Mouse (Mus musculus): ENCODE data around the gene Kpna1. TPM values are rescaled to one million over a fixed set of nuclear protein-coding genes. Genes with fewer than 3 reads are reported as not detected.

Gene Kpna1
- total and polyA plus RNA-seq, 3 experiments: 18.7 to 128 (median 112) TPM

DNA sequence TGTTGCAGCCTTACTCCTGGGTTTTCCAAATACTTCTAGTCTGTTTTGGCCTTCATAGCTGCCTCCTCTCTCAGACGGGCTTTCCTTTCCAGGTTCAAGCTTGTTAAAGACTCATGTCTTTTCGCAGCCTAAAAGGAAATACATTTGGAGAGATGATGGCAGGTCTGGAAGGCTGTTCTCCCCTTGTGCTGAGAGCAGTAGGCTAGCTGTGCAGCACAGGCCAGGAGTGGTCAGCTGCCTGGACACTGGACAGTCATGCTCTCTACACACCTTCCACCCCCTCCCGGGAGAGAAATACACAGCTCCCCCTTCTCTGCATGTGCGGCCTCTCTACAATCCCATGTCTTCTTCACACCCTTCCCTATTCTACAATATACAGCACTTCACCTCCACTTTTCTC is 65.4 kb downstream of the Kpna1 start:
- no peak for TF ChIP-seq EP300 (IDR thresholded peaks at IDR 0.05; ENCODE audit: insufficient read depth, low read depth, low read length)
- no peak for TF ChIP-seq POLR2A (IDR thresholded peaks at IDR 0.05; ENCODE audit: insufficient read depth, low read depth, low read length)
- TF ChIP-seq CTCF (IDR thresholded peaks at IDR 0.05): no peak
- peaks cover 6% of the 10 kb centered on the region for H3K4me1 ChIP-seq (ENCODE audit: control insufficient read depth, insufficient read depth, low read length)
- H3K9ac ChIP-seq (ENCODE audit: low read depth, low read length): no peak overlapping the region
- 81% methylated on average over 4 of the region's 4 CpGs for WGBS
- no peak overlapping the region for H3K27ac ChIP-seq
- no peaks in the 10 kb centered on the region for H3K79me2 ChIP-seq (replicated peaks; ENCODE audit: control insufficient read depth, insufficient read depth, low read length)
- H3K36me3 ChIP-seq (ENCODE audit: control insufficient read depth, insufficient read depth, low read length): peaks cover 13% of the 10 kb centered on the region
- intact Hi-C loops (cut with DNase I): loop anchor here (2.0 to 10.0 kb wide), 2 partner anchors 27 to 169 kb away; partner anchors contain the start of genes Ccdc58, Fam162a and Parp14
- DNase-seq: no peak
- H3K27me3 ChIP-seq (ENCODE audit: control insufficient read depth, insufficient read depth, low read length): no peaks in the 10 kb centered on the region
- H3K4me3 ChIP-seq: no peak overlapping the region

DNA sequence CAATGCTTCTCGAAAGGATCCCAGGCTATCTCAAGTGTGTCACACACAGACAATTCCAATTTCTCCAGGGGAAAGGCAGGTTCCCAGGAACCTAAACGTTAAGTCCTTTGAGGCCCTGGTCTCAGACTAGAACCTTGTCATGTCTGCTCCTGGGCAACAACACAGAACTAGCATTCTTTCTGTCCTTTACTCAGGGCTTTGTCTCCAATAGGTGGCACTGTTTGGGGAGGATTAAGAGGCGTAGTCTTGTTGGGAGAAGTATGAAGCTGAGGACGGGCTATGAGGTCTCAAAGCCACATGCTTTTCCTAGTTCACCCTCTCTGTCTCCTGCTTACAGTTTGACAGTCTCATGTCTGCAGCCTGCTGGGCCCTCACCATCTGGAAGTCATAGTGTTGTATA is 69.0 kb downstream of the Kpna1 start:
- Histone ChIP-seq H3K27ac (no peak overlapping the region), H3K4me1 (ENCODE audit: control insufficient read depth, insufficient read depth, low read length) (peaks cover 3% of the 10 kb centered on the region), H3K9ac (ENCODE audit: low read depth, low read length) (no peak overlapping the region), H3K36me3 (ENCODE audit: control insufficient read depth, insufficient read depth, low read length) (peaks cover 3% of the 10 kb centered on the region; the same call in 1 of the 2 replicates), H3K79me2 (replicated peaks; ENCODE audit: control insufficient read depth, insufficient read depth, low read length) (no peaks in the 10 kb centered on the region), H3K4me3 (no peak overlapping the region), H3K27me3 (ENCODE audit: control insufficient read depth, insufficient read depth, low read length) (no peaks in the 10 kb centered on the region)
- TF ChIP-seq EP300 (IDR thresholded peaks at IDR 0.05; ENCODE audit: insufficient read depth, low read depth, low read length) (no peak), POLR2A (IDR thresholded peaks at IDR 0.05; ENCODE audit: insufficient read depth, low read depth, low read length) (0 out of 2 replicates have a peak, but pooled peaks have one; percentile 11), CTCF (IDR thresholded peaks at IDR 0.05) (0 out of 2 replicates have a peak, but pooled peaks have one; percentile 11)
- DNase-seq: no peak
- intact Hi-C loops (cut with DNase I): loop anchor here (10.0 kb wide), 1 partner anchor 173 kb away; the partner anchor contains the start of gene Parp14
- 90% methylated on average over 4 of the region's 4 CpGs for WGBS

DNA sequence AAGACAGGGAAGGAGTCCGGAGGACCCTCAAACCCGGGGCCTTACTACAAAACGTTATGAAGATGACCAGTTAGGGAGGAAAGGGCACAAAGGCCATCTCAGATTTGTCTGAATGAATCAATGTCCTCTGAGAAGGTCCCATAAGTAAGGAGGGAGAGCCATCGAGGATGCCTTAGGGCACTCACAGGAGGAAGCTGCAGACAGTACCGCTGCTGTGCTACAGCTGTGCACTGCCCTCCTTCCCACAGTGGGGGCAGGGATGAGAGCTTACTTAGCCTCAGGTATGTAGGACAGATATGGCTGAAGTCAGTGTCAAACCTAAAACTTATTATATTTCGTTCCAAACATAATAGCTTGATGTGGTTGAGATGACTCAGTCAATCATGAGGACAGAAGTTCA is 72.9 kb downstream of the Kpna1 start:
- Histone ChIP-seq H3K4me3 (no peak overlapping the region), H3K27ac (no peak overlapping the region), H3K79me2 (replicated peaks; ENCODE audit: control insufficient read depth, insufficient read depth, low read length) (no peaks in the 10 kb centered on the region), H3K9ac (ENCODE audit: low read depth, low read length) (no peak overlapping the region), H3K36me3 (ENCODE audit: control insufficient read depth, insufficient read depth, low read length) (peaks cover 2% of the 10 kb centered on the region; the same call in 1 of the 2 replicates), H3K27me3 (ENCODE audit: control insufficient read depth, insufficient read depth, low read length) (no peaks in the 10 kb centered on the region), H3K4me1 (ENCODE audit: control insufficient read depth, insufficient read depth, low read length) (no peaks in the 10 kb centered on the region; the same call in 1 of the 2 replicates)
- 91% methylated on average over 6 of the region's 6 CpGs for WGBS
- intact Hi-C loops (cut with DNase I): no loop called here
- TF ChIP-seq EP300 (IDR thresholded peaks at IDR 0.05; ENCODE audit: insufficient read depth, low read depth, low read length): no peak
- no peak for TF ChIP-seq POLR2A (IDR thresholded peaks at IDR 0.05; ENCODE audit: insufficient read depth, low read depth, low read length)
- TF ChIP-seq CTCF (IDR thresholded peaks at IDR 0.05): no peak
- DNase-seq: no peak

DNA sequence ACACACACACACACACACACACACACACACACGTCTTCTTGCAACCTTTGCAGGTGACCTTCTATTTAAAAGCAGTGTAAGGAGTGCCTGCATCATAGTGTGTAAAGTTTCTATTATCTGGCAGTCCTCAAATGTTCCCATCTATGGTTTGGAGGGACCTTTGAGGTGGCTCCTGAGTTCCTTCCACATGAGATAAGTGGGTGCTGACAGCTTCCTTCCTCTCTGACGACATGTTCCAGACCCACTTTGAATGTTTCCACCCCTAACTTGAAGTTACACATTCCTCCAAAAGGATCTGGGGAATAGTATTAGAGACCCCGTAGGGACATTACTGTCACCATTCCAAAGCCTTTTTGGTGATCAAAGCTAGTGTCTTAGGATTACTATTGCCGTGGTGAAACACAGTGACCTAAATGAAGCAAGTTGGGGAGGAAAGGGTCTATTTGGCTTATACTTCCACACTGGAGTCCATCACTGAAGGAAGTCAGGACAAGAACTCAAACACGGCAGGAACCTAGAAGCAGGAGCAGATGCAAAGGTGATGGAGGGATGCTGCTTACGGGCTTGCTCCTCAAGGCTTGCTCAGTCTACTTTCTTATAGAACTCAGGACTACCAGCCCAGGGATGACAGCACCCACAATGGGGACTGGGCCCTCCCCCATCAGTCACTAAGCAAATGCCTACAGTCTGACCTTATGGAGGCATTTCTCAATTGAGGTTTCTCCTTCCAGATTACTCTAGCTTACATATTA is 75.2 kb downstream of the Kpna1 start:
- peak overlapping the region; percentile 23 for H3K27ac ChIP-seq
- no peaks in the 10 kb centered on the region for H3K79me2 ChIP-seq (replicated peaks; ENCODE audit: control insufficient read depth, insufficient read depth, low read length)
- H3K27me3 ChIP-seq (ENCODE audit: control insufficient read depth, insufficient read depth, low read length): no peaks in the 10 kb centered on the region
- intact Hi-C loops (cut with DNase I): no loop called here
- H3K4me1 ChIP-seq (ENCODE audit: control insufficient read depth, insufficient read depth, low read length): peaks cover 2% of the 10 kb centered on the region; the same call in 1 of the 2 replicates
- peaks cover 2% of the 10 kb centered on the region; the same call in 1 of the 2 replicates for H3K36me3 ChIP-seq (ENCODE audit: control insufficient read depth, insufficient read depth, low read length)
- TF ChIP-seq CTCF (IDR thresholded peaks at IDR 0.05): no peak
- TF ChIP-seq POLR2A (IDR thresholded peaks at IDR 0.05; ENCODE audit: insufficient read depth, low read depth, low read length): no peak
- no peak for TF ChIP-seq EP300 (IDR thresholded peaks at IDR 0.05; ENCODE audit: insufficient read depth, low read depth, low read length)
- whole genome bisulfite sequencing: 23% methylated on average over 6 of the region's 6 CpGs
- no peak overlapping the region for H3K4me3 ChIP-seq
- peak in 1 of 2 experiments; percentile 29 for DNase-seq
- no peak overlapping the region for H3K9ac ChIP-seq (ENCODE audit: low read depth, low read length)

DNA sequence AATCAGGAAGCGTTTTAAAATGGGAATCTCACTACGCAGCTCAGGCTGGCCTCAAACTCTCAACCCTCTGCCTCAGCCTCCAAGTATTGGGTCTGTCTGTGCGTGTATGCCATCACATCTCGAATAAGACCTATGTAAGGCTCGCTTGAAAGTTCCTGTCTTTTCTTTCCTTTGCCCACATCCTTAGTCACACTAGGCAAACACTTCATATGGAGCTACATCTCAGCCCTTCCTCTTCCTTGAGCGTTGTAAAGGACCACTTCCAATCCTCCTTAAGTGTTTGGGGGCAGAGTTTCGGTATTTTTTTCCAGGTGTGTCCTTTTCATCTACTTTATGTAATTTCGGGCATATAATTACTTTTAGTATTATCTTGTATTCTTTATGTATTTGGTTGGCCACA is 76.4 kb downstream of the Kpna1 start:
- Histone ChIP-seq H3K36me3 (ENCODE audit: control insufficient read depth, insufficient read depth, low read length) (peaks cover 2% of the 10 kb centered on the region; the same call in 1 of the 2 replicates), H3K4me3 (no peak overlapping the region), H3K9ac (ENCODE audit: low read depth, low read length) (no peak overlapping the region), H3K4me1 (ENCODE audit: control insufficient read depth, insufficient read depth, low read length) (peaks cover 4% of the 10 kb centered on the region), H3K27ac (no peak overlapping the region), H3K27me3 (ENCODE audit: control insufficient read depth, insufficient read depth, low read length) (no peaks in the 10 kb centered on the region), H3K79me2 (replicated peaks; ENCODE audit: control insufficient read depth, insufficient read depth, low read length) (no peaks in the 10 kb centered on the region)
- WGBS: 95% methylated on average over 8 of the region's 8 CpGs
- DNase-seq: no peak
- TF ChIP-seq CTCF (IDR thresholded peaks at IDR 0.05): no peak
- no peak for TF ChIP-seq POLR2A (IDR thresholded peaks at IDR 0.05; ENCODE audit: insufficient read depth, low read depth, low read length)
- no peak for TF ChIP-seq EP300 (IDR thresholded peaks at IDR 0.05; ENCODE audit: insufficient read depth, low read depth, low read length)
- intact Hi-C loops (cut with DNase I): no loop called here

DNA sequence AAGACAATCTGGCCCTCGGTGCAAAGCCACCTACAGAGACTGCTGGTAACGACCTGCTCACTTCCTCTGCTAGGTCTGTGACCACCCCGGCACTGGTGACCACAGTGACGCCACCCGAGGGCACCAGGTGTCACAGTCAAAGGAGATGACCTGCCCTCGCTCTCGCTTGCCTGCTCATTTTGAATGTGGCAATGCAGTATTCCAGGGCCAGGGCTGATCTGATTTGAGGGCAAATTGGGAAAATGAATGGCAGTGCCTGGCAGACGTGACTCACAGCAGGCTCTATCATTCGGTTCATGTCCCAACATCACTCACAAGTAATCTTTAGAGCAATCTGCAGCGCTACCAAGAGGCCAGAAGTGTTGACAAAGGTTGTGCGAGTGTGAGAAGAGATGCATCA is 77.9 kb downstream of the Kpna1 start:
- H3K4me1 ChIP-seq (ENCODE audit: control insufficient read depth, insufficient read depth, low read length): peaks cover 4% of the 10 kb centered on the region
- H3K27ac ChIP-seq: no peak overlapping the region
- peaks cover 2% of the 10 kb centered on the region; the same call in 1 of the 2 replicates for H3K36me3 ChIP-seq (ENCODE audit: control insufficient read depth, insufficient read depth, low read length)
- 0 out of 2 replicates have a peak, but pooled peaks cover 2% of the 10 kb centered on the region for H3K79me2 ChIP-seq (replicated peaks; ENCODE audit: control insufficient read depth, insufficient read depth, low read length)
- DNase-seq: no peak
- 86% methylated on average over 11 of the region's 11 CpGs for WGBS
- intact Hi-C loops (cut with DNase I): no loop called here
- no peaks in the 10 kb centered on the region for H3K27me3 ChIP-seq (ENCODE audit: control insufficient read depth, insufficient read depth, low read length)
- no peak overlapping the region for H3K4me3 ChIP-seq
- no peak overlapping the region for H3K9ac ChIP-seq (ENCODE audit: low read depth, low read length)
- TF ChIP-seq CTCF (IDR thresholded peaks at IDR 0.05): no peak
- TF ChIP-seq POLR2A (IDR thresholded peaks at IDR 0.05; ENCODE audit: insufficient read depth, low read depth, low read length): no peak
- TF ChIP-seq EP300 (IDR thresholded peaks at IDR 0.05; ENCODE audit: insufficient read depth, low read depth, low read length): no peak
